Mouse (Mus musculus) neural tube, embryonic 12.5 days (tissue): ENCODE data around the gene Cend1. TPM values are rescaled to one million over a fixed set of nuclear protein-coding genes. Genes with fewer than 3 reads are reported as not detected.

Experiments
- ATAC-seq: fragments of 200-750 bp; cut with Nextera tagmentation; 2 replicates; pipeline ENCODE4 v1.8.0; 2017; ENCODE audit warnings: low read depth, mild to moderate bottlenecking, moderate TSS enrichment, moderate library complexity; ENCODE audit not compliant: low FRiP score
- H3K27ac ChIP-seq: fragments of 300-500 bp; sonication (generic); 2 replicates; pipeline ENCODE4 v1.5.1; 2016
- H3K27me3 ChIP-seq: fragments of 300-500 bp; sonication (generic); replicated peaks from 2 replicates; pipeline ENCODE4 v1.6.1; 2016; ENCODE audit warnings: mild to moderate bottlenecking
- H3K36me3 ChIP-seq: fragments of 300-500 bp; sonication (generic); 2 replicates; pipeline ENCODE4 v1.6.1; 2016; ENCODE audit warnings: mild to moderate bottlenecking
- H3K4me1 ChIP-seq: fragments of 300-500 bp; sonication (generic); 2 replicates; pipeline ENCODE4 v1.6.1; 2016
- H3K4me2 ChIP-seq: fragments of 300-500 bp; sonication (generic); replicated peaks from 2 replicates; pipeline ENCODE4 v1.6.1; 2016; ENCODE audit warnings: mild to moderate bottlenecking
- H3K4me3 ChIP-seq: fragments of 300-500 bp; sonication (generic); 2 replicates; pipeline ENCODE4 v1.5.1; 2016
- H3K9ac ChIP-seq: fragments of 300-500 bp; sonication (generic); 2 replicates; pipeline ENCODE4 v1.6.1; 2016; ENCODE audit warnings: mild to moderate bottlenecking
- H3K9me3 ChIP-seq: fragments of 300-500 bp; sonication (generic); 2 replicates; pipeline ENCODE4 v1.6.1; 2016; ENCODE audit warnings: mild to moderate bottlenecking
- WGBS: fragments of 180-500 bp; shearing (Covaris S2); methylation state at CpG from one replicate; pipeline ENCODE4 v1.1.7; 2016; 5-methylcytosine and 5-hydroxymethylcytosine counted together
- polyA plus RNA-seq: library from polyadenylated mRNA; unstranded; fragments of >200 nt; fragmentation: Nextera tagmentation; extraction: Ambion mirVana; gene quantifications from 2 replicates; pipeline ENCODE4 v1.2.1, GENCODE M21; 2016

Cend1 gene
- polyA plus RNA-seq, 1 experiment from 2014 or later: 55.1 TPM

GRCm38 (mm10) chr7:141439140-141439679 is 9.9 kb upstream of the Cend1 start:
- H3K27ac ChIP-seq: no peak overlapping the region
- WGBS: 96% methylated on average over 10 of the region's 10 CpGs
- H3K9me3 ChIP-seq: no peaks in the 10 kb centered on the region
- no peaks in the 10 kb centered on the region for H3K27me3 ChIP-seq
- peaks cover 58% of the 10 kb centered on the region for H3K4me1 ChIP-seq
- H3K4me3 ChIP-seq: no peak overlapping the region
- peaks cover 29% of the 10 kb centered on the region for H3K36me3 ChIP-seq
- no peak for ATAC-seq
- H3K4me2 ChIP-seq: no peak overlapping the region
- H3K9ac ChIP-seq: 0 out of 2 replicates have a peak overlapping the region, but pooled peaks have one; percentile 17

DNA sequence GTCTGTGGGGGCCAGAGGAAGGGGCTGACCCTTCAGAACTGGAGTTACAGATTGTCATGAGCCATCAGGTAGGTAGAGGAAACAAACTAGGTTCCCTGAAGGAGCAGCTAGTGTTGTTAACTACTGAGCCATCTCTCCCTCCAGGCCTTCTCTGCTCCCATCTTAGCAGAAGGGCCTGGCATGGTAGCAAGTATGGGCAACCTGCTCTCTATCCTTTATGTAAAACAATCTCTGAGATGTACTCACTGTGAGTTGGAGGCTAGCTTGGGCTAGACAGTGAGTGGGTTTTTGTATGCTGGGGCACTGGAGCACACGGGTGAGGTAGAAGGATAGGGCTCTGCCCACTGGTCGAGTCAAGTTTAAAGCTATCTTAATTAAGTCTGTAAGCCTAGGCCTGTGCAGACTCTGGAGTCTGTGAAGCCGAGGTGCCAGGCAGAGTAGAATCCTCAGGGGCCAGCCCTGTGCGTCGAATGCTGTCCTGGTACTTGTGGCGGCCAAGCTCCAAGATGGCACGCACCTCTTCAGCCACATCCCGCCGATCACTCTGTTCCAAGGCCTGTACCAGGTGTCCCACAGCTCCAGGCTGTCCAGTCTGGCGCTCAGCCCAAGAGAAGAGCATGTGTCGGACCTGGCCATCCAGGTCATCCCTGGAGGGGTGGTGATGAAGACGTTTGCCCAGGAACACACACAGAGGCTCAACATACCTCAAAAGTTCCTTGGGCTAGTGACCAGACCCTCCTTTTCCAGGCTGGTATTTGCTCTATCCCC is 9.1 kb upstream of the Cend1 start:
- Histone ChIP-seq H3K27me3 (no peaks in the 10 kb centered on the region), H3K4me2 (no peak overlapping the region), H3K27ac (no peak overlapping the region), H3K4me3 (no peak overlapping the region), H3K9ac (0 out of 2 replicates have a peak overlapping the region, but pooled peaks have one; percentile 17), H3K9me3 (no peaks in the 10 kb centered on the region), H3K36me3 (peaks cover 34% of the 10 kb centered on the region), H3K4me1 (peaks cover 60% of the 10 kb centered on the region)
- no peak for ATAC-seq
- whole genome bisulfite sequencing: 95% methylated on average over 12 of the region's 12 CpGs

GRCm38 (mm10) chr7:141437178-141438120 is 8.2 kb upstream of the Cend1 start, which contains the start of gene Slc25a22:
Slc25a22 (minus strand) TSS chr7:141437892.
- WGBS: 6% methylated on average over 53 of the region's 53 CpGs

DNA sequence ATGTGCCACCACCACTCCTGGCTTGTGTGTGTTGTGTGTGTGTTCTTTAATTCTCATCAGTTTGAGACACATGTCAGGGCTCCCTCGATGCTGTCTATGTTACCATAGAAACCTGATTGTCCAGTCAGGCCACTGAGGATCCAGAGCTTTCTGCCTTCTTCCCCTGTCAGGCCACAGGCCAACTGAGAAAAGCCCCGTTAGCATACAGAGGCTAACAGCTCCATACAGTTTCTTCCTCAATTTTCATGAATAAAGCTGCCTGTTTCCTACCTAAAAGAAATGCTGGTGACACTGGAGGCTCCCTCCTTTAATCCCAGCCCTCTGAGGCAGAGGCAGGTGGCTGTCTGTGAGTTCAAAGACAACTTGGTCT is 7.2 kb upstream of the Cend1 start:
- Histone ChIP-seq H3K9ac (peak overlapping the region; percentile 76), H3K27ac (no peak overlapping the region), H3K4me3 (peak overlapping the region; percentile 56), H3K36me3 (peaks cover 51% of the 10 kb centered on the region), H3K9me3 (no peaks in the 10 kb centered on the region), H3K4me2 (peak overlapping the region; percentile 89), H3K4me1 (peaks cover 45% of the 10 kb centered on the region), H3K27me3 (no peaks in the 10 kb centered on the region)
- no peak for ATAC-seq
- WGBS: 62% methylated on average over 2 of the region's 2 CpGs

More at GRCm38 (mm10) chr7:141437178-141438120, 8.2 kb upstream of the Cend1 start, which contains the start of gene Slc25a22:
- H3K27me3 ChIP-seq: no peaks in the 10 kb centered on the region
- peak within 1 kb of the TSS; percentile 56 for H3K4me3 ChIP-seq
- H3K27ac ChIP-seq: 0 out of 2 replicates have a peak within 1 kb of the TSS, but pooled peaks have one; percentile 6
- H3K36me3 ChIP-seq: peaks cover 42% of the 10 kb centered on the region
- no peaks in the 10 kb centered on the region for H3K9me3 ChIP-seq
- peak within 1 kb of the TSS; percentile 76 for H3K9ac ChIP-seq
- peak; percentile 72 for ATAC-seq
- peaks cover 54% of the 10 kb centered on the region for H3K4me1 ChIP-seq
- H3K4me2 ChIP-seq: peak within 1 kb of the TSS; percentile 89

- Histone ChIP-seq H3K4me3 (no peak overlapping the region), H3K36me3 (peaks cover 52% of the 10 kb centered on the region), H3K4me2 (peak overlapping the region; percentile 89), H3K27ac (no peak overlapping the region), H3K27me3 (no peaks in the 10 kb centered on the region), H3K9ac (no peak overlapping the region), H3K9me3 (no peaks in the 10 kb centered on the region), H3K4me1 (peaks cover 45% of the 10 kb centered on the region)
- no peak for ATAC-seq
- 78% methylated on average over 9 of the region's 9 CpGs for WGBS
These were observed 6.7 kb upstream of the Cend1 start for GRCm38 (mm10) chr7:141435856-141436522.

GRCm38 (mm10) chr7:141435129-141435855 is 6.0 kb upstream of the Cend1 start:
- peaks cover 54% of the 10 kb centered on the region for H3K36me3 ChIP-seq
- 0 out of 2 replicates have a peak, but pooled peaks have one; percentile 13 for ATAC-seq
- no peaks in the 10 kb centered on the region for H3K9me3 ChIP-seq
- H3K4me3 ChIP-seq: peak overlapping the region; percentile 49
- WGBS: 4% methylated on average over 17 of the region's 17 CpGs
- no peaks in the 10 kb centered on the region for H3K27me3 ChIP-seq
- H3K27ac ChIP-seq: peak overlapping the region; percentile 57; the same call in 1 of the 2 replicates
- H3K9ac ChIP-seq: peak overlapping the region; percentile 72
- H3K4me2 ChIP-seq: peak overlapping the region; percentile 87
- peaks cover 47% of the 10 kb centered on the region for H3K4me1 ChIP-seq

DNA sequence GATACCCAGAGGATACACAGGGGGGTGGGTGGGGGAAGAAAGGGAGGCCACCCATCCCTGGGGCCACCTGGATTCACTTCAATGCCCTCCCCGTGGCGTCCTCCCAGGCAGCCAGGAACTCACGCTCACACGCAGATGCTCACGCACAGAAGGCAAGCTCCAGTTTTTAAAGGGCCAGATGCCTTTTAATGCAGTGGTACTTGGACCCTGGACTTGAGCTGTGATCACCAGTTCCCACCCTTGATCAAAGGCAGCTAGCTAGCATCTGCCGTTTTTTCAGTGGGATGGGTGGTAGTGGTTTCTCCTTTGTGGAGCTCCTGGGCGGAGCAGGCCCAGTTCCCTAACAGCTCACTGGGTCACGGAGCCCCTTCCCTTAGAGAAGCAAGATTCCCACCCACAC is 5.2 kb upstream of the Cend1 start:
- WGBS: 11% methylated on average over 8 of the region's 8 CpGs
- Histone ChIP-seq H3K9ac (peak overlapping the region; percentile 72), H3K27ac (peak overlapping the region; percentile 57; the same call in 1 of the 2 replicates), H3K4me1 (peaks cover 55% of the 10 kb centered on the region), H3K27me3 (no peaks in the 10 kb centered on the region), H3K4me2 (peak overlapping the region; percentile 87), H3K36me3 (peaks cover 48% of the 10 kb centered on the region), H3K4me3 (peak overlapping the region; percentile 49), H3K9me3 (no peaks in the 10 kb centered on the region)
- 0 out of 2 replicates have a peak, but pooled peaks have one; percentile 8 for ATAC-seq

DNA sequence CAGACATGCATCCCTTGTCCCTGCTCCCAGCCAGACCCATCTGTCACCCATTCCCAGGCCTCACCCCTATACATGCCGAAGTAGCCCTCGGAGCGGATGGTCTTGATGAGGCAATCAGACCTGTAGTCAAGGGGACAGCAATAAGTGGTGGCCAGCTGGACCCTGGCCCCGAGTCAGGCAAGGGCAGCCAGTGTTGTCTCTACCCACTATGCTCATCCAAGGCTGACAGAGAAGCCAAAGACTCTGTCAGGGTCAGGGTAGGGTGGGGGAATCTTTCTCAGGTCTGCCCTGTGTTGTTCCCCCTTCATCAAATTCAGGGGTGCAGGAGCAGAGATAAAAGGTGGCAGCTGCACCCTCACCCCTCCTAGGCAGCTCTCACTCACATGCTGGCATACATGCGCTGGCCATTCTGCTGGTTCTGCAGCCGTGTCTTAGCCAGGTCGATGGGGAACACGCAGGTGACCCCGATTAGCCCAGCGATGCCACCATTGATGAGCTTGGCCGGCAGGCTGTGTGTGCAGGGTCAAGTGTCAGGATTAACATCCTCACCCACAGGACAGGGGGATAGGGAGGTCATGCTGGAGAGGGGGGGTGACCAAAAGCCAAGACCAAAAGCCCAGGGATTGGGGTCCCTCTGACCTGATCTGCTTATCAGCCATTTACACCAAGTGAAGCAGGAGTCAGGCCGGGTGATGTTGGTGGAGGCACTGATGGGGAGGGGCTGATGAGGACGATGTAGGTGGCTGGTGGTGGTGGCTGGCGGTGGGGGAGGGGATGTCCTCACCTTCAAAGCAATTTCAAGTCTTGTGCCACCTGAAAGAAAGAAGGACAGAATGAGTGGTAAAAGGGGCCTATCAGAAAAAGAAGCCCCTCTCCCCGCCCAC is 4.5 kb upstream of the Cend1 start:
- no peaks in the 10 kb centered on the region for H3K27me3 ChIP-seq
- no peak overlapping the region for H3K27ac ChIP-seq
- H3K9me3 ChIP-seq: no peaks in the 10 kb centered on the region
- H3K4me1 ChIP-seq: peaks cover 62% of the 10 kb centered on the region
- peaks cover 41% of the 10 kb centered on the region for H3K36me3 ChIP-seq
- 75% methylated on average over 15 of the region's 15 CpGs for WGBS
- peak overlapping the region; percentile 49 for H3K4me3 ChIP-seq
- H3K4me2 ChIP-seq: peak overlapping the region; percentile 87
- peak overlapping the region; percentile 72 for H3K9ac ChIP-seq
- no peak for ATAC-seq

- ATAC-seq: no peak
- H3K9ac ChIP-seq: peak overlapping the region; percentile 72; the same call in 1 of the 2 replicates
- peaks cover 36% of the 10 kb centered on the region for H3K36me3 ChIP-seq
- H3K27me3 ChIP-seq: no peaks in the 10 kb centered on the region
- H3K4me1 ChIP-seq: peaks cover 68% of the 10 kb centered on the region
- no peaks in the 10 kb centered on the region for H3K9me3 ChIP-seq
- WGBS: 83% methylated on average over 6 of the region's 6 CpGs
- no peak overlapping the region for H3K4me3 ChIP-seq
- H3K4me2 ChIP-seq: peak overlapping the region; percentile 87
- H3K27ac ChIP-seq: no peak overlapping the region
These were observed 3.6 kb upstream of the Cend1 start for GRCm38 (mm10) chr7:141432741-141433516.

GRCm38 (mm10) chr7:141432186-141432611 is 2.9 kb upstream of the Cend1 start:
- Histone ChIP-seq H3K4me3 (no peak overlapping the region), H3K27ac (no peak overlapping the region), H3K9ac (no peak overlapping the region), H3K36me3 (peaks cover 38% of the 10 kb centered on the region), H3K4me1 (peaks cover 63% of the 10 kb centered on the region), H3K4me2 (no peak overlapping the region), H3K27me3 (no peaks in the 10 kb centered on the region), H3K9me3 (no peaks in the 10 kb centered on the region)
- WGBS: 81% methylated on average over 8 of the region's 8 CpGs
- ATAC-seq: no peak
